Mouse (Mus musculus): ENCODE measurements around the gene Tor1aip1.

- TF ChIP-seq POLR2A (IDR thresholded peaks at IDR 0.05; ENCODE audit: low read depth, low read length) (no peak), CTCF (IDR thresholded peaks at IDR 0.05; ENCODE audit: extremely low read depth, insufficient read length, insufficient replicate concordance, low read depth, low read length) (no peak)
Observed at GRCm38 (mm10) chr1:156074575-156074974, 38.3 kb upstream of the Tor1aip1 start.
